Mouse (Mus musculus) neural tube, embryonic 12.5 days (tissue): ENCODE measurements around the gene Ddx28. TPM values are rescaled to one million over a fixed set of nuclear protein-coding genes. Genes with fewer than 3 reads are reported as not detected.

Experiments
- polyA plus RNA-seq: library from polyadenylated mRNA; unstranded; fragments of >200 nt; fragmentation: Nextera tagmentation; extraction: Ambion mirVana; gene quantifications from 2 replicates; pipeline ENCODE4 v1.2.1, GENCODE M21; 2016

Ddx28 gene
- polyA plus RNA-seq, 1 experiment from 2014 or later, result 20.9 TPM

Other genes starting within 250 kb of the Ddx28 start
- gene Ranbp10, start 184.5 kb downstream of the Ddx28 start, polyA plus RNA-seq, result 14.6 and 15.2 TPM in 2 replicates
- 0.24 and 0.27 TPM in 2 replicates for gene Tsnaxip1, start 184.2 kb downstream of the Ddx28 start, polyA plus RNA-seq
- gene Cenpt, start 158.6 kb downstream of the Ddx28 start, polyA plus RNA-seq, result 58.6 and 61.8 TPM in 2 replicates
- gene Thap11, start 156.8 kb downstream of the Ddx28 start, polyA plus RNA-seq, result 73.0 and 77.7 TPM in 2 replicates
- gene Nutf2, start 151.3 kb downstream of the Ddx28 start, polyA plus RNA-seq, result 238 and 249 TPM in 2 replicates
- 62.0 and 63.1 TPM in 2 replicates for gene Edc4, start 131.0 kb downstream of the Ddx28 start, polyA plus RNA-seq
- 0.73 TPM in 1 of 2 replicates, not detected in the other for gene Nrn1l, start 118.3 kb downstream of the Ddx28 start, polyA plus RNA-seq
- 20.0 and 20.8 TPM in 2 replicates for gene Pskh1, start 111.4 kb downstream of the Ddx28 start, polyA plus RNA-seq
- 2.3 and 2.4 TPM in 2 replicates for gene Ctrl, start 78.0 kb downstream of the Ddx28 start, polyA plus RNA-seq
- gene Psmb10, start 73.4 kb downstream of the Ddx28 start, polyA plus RNA-seq, result 27.9 and 30.7 TPM in 2 replicates
- 0.85 and 0.98 TPM in 2 replicates for gene Lcat, start 68.5 kb downstream of the Ddx28 start, polyA plus RNA-seq
- gene Slc12a4, start 45.8 kb downstream of the Ddx28 start, polyA plus RNA-seq, result 11.8 and 13.9 TPM in 2 replicates
- gene Dpep3, start 32.5 kb downstream of the Ddx28 start, polyA plus RNA-seq, result not detected in 2 replicates
- gene Dus2, start 20.5 kb downstream of the Ddx28 start, polyA plus RNA-seq, result 17.9 and 19.6 TPM in 2 replicates
- not detected in 2 replicates for gene Dpep2nb, start 5.9 kb downstream of the Ddx28 start, polyA plus RNA-seq
- gene Nfatc3, start 47.0 kb upstream of the Ddx28 start, polyA plus RNA-seq, result 4.4 and 5.6 TPM in 2 replicates
- 1.1 and 1.6 TPM in 2 replicates for gene Esrp2, start 125.1 kb upstream of the Ddx28 start, polyA plus RNA-seq
- 17.6 and 18.4 TPM in 2 replicates for gene Pla2g15, start 138.5 kb upstream of the Ddx28 start, polyA plus RNA-seq
- gene Slc7a6, start 157.0 kb upstream of the Ddx28 start, polyA plus RNA-seq, result 71.2 and 73.9 TPM in 2 replicates
- gene Slc7a6os, start 199.1 kb upstream of the Ddx28 start, polyA plus RNA-seq, result 44.1 and 46.2 TPM in 2 replicates
- gene Prmt7, start 199.1 kb upstream of the Ddx28 start, polyA plus RNA-seq, result 59.1 and 60.4 TPM in 2 replicates